Mouse (Mus musculus): ENCODE measurements around the gene Olfr868.

The Olfr868 gene

DNA sequence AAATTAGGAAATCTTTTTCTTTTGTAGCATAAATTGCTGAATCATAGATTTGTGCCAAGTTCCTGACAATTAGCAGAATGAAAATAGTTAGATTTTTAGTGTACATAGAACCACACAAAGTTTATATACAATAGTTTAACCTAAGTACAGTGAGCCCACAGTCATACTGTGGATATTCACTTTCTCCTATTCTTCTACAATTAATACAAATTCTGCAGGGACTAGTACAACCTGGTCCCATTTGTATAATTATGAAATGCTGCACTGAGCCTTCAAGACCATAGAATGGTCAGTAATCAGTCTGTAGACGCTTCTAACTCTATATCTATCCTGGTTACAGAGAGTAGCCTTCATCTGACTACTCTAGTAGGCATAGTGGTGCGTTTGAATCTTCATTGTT is at the start of gene Olfr868:
Olfr868 (plus strand) TSS at position 301 of the 400 bp plus-strand sequence.
- no peak for DNase-seq (ENCODE audit: low read depth in 2 of 2, low spot score in 2 of 2)

DNA sequence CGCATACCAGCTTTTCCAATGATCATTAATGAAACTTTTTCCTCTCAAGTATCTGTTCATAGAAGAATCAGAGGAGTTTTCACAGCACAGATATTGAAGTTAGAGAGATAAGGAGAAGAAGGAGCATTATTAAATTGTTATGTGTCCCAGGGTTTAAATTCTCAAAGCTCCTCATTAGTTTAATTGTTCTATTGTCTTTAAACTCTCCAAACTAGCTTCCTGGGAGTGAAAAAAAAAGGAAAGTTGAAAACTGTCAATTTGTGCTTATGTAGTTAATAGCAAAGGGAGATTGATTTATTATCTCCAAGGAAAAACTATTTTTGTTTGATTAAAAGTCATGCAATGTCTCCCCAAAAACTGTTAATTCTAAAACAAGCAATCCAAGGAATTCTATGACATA is 41.0 kb upstream of the Olfr868 start, which contains the start of gene Olfr867:
Olfr867 (minus strand) TSS at position 101 of the 400 bp plus-strand sequence.
- no peak for DNase-seq (ENCODE audit: low read depth in 2 of 2, low spot score in 2 of 2)

DNA sequence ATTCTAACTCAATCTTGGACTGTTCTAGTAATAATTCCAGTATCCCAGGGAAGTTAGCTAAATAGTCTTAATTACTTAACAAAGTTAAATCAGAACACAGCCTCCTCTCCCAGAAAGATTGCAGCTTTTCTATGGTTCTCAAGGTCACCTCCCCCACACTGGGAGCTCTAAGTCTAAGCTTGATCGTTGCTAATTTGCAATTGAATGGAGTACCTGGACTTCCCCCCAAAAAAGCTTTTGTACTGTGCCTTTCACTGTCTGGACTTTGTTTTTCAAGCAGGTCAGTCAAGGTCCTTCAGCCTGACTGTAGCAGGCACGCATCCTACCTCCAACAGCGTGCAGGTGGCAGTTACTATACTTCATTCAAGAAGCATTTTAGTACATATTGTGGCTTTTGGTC is 28.2 kb upstream of the Olfr868 start:
- DNase-seq (ENCODE audit: low read depth in 2 of 2, low spot score in 2 of 2) = no peak

DNA sequence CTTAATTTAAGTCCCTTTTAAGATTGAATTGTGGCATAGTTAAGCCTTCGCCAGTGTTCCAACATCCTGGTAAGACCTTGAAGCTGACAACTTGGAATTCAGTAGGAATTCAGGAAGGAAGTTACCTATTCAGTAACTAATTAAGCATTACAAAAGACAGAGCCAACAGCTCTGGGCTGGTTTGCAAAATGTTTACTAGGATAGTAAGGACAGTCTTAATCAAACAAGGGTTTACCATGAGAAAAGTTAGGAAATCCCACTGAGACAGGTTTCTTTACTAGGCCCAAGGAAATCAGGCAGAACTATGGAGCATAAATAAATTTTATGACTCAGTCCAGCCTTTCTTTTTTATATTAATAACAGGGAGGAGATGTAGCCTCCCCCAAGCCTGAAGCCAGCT is 27.1 kb upstream of the Olfr868 start:
- no peak for DNase-seq (ENCODE audit: low read depth in 2 of 2, low spot score in 2 of 2)

DNA sequence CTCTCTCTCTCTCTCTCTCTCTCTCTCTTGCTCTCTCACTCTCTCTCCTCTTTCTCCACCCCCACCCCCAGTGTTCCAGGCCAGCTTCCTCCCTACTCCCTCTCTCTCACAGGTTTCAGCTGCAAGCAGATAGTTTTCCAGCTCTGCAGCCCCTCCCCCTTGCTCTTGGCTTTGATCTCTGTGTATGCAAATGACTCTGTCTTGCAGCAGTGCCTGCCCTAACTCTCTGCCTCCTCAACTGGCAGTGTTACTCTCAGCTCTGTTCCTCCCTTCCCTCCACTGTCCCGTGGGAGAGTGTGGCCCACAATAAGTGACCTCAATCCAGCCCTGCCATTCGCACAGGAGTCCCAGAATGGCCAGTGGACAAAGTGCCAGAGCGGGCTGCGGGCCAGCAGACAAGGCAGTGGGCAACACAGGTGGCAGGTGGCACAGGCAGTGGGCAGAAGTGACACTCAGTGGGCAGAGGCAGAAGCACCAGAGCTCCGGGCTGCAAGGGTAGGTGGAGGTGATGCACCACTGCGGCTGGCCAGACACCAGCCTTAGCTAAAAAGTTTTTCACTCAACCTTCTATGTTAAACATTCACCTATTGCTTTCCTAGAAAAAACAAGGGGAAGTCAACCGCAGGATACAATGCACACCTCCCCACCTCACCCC is 24.8 kb upstream of the Olfr868 start:
- DNase-seq (ENCODE audit: low read depth in 2 of 2, low spot score in 2 of 2) = no peak

DNA sequence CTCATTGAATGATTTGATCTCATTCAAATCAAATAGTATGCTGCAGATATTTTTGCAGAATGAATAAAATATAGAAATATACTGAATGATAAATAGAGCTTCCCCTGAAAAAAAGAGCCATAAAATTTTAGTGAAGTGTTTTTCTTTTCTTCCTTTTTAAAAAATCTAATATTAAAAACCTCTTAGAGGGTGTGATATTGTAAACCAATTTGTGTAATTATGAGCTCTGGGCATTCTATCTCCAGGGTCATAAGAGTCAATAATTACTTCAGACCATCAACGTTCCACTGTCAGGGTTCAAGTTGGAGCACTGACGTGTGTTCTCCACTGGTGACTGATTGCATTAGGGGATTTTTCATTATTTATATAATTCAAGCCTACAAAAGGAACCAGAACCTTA is 30.3 kb downstream of the Olfr868 start, which contains the start of gene Olfr869:
Olfr869 (plus strand) TSS at position 301 of the 400 bp plus-strand sequence.
- DNase-seq (ENCODE audit: low read depth in 2 of 2, low spot score in 2 of 2) = no peak

DNA sequence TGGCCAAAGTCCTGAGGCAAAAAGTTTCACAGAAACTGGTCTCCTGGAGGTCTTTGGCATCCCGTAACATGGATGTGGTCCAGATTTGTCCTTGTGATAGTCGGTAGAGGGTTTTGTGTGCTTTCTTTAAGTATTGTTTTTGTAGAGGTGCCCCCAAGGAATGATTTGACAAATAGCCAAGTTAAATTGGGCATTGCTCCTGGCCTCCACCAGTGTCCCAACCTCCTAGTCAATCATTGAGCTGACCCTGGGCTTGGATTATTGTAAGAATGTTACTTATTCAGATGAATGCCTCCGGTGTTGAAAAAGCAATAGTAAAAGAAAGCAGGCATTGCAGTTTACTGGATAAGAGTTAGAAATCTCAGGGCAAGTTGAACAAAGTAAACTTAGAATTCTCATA is 51.3 kb downstream of the Olfr868 start:
- DNase-seq (ENCODE audit: low read depth in 2 of 2, low spot score in 2 of 2) = no peak
